Mouse (Mus musculus): ENCODE data around the gene Alox5.

DNA sequence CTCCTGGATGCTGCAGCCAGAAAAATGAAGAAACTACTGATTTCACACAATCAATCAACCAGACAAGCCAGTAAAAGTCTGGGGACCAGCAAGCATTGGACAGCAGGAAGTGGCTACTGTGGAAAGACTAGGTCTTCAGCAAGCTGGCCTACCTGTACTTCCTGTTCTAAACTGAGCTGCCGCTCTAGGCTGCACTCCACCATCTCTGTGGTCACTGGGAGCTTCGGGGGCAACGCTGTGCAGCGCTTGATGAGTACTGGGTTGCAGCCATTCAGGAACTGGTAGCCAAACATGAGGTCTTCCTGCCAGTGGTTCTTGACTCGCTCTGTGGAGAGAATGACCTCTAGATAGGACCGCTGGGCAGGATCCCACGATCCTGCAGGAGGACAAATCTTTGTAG lies 38.0 kb downstream of the Alox5 start:
- no peak for TF ChIP-seq CTCF (IDR thresholded peaks at IDR 0.05; ENCODE audit: extremely low read depth, insufficient read depth, low read length)
- TF ChIP-seq POLR2A (IDR thresholded peaks at IDR 0.05; ENCODE audit: extremely low read depth, insufficient read depth, low read length) = no peak

Data from cortical plate, adult 2 months (tissue).